Mouse (Mus musculus) olfactory bulb, adult 2 months (tissue): Measurements from ENCODE around the gene Acin1.

Experiments
- CTCF ChIP-seq: fragments of 200-500 bp; IDR thresholded peaks from 2 replicates; pipeline ENCODE4 v1.5.1; 2012; ENCODE audit warnings: low read depth, mild to moderate bottlenecking, low read length, moderate library complexity; ENCODE audit not compliant: insufficient read depth
- POLR2A ChIP-seq: fragments of 200-500 bp; IDR thresholded peaks from 2 replicates; pipeline ENCODE4 v1.6.1; 2012; ENCODE audit warnings: mild to moderate bottlenecking, low read depth, low read length, moderate library complexity; ENCODE audit not compliant: insufficient read depth

GRCm38 (mm10) chr14:54676290-54676689, 10.4 kb downstream of the Acin1 start:
- no peak for TF ChIP-seq POLR2A
- TF ChIP-seq CTCF, result no peak
